Mouse (Mus musculus) forebrain, embryonic 15.5 days (tissue): Measurements from ENCODE around the gene Nfib. TPM values are rescaled to one million over a fixed set of nuclear protein-coding genes. Genes with fewer than 3 reads are reported as not detected.

Source experiments
- ATAC-seq: fragments of 200-750 bp; cut with Nextera tagmentation; replicated peaks from 2 replicates; pipeline ENCODE4 v1.8.0; 2017; ENCODE audit warnings: mild to moderate bottlenecking, moderate TSS enrichment, moderate library complexity
- H3K27ac ChIP-seq: fragments of 300-500 bp; sonication (generic); replicated peaks from 2 replicates; pipeline ENCODE4 v1.5.1; 2015; ENCODE audit warnings: mild to moderate bottlenecking, inconsistent platforms
- H3K27me3 ChIP-seq: fragments of 300-500 bp; sonication (generic); 2 replicates; pipeline ENCODE4 v1.6.1; 2015; ENCODE audit warnings: inconsistent platforms
- H3K36me3 ChIP-seq: fragments of 300-500 bp; sonication (generic); 2 replicates; pipeline ENCODE4 v1.6.1; 2015; ENCODE audit warnings: mild to moderate bottlenecking, inconsistent platforms
- H3K4me1 ChIP-seq: fragments of 300-500 bp; sonication (generic); 2 replicates; pipeline ENCODE4 v1.6.1; 2015; ENCODE audit warnings: inconsistent platforms
- H3K4me2 ChIP-seq: fragments of 300-500 bp; sonication (generic); replicated peaks from 2 replicates; pipeline ENCODE4 v1.6.1; 2015; ENCODE audit warnings: mild to moderate bottlenecking, inconsistent platforms
- H3K4me3 ChIP-seq: fragments of 300-500 bp; sonication (generic); 2 replicates; pipeline ENCODE4 v1.5.1; 2015; ENCODE audit warnings: mild to moderate bottlenecking, inconsistent platforms
- H3K9ac ChIP-seq: fragments of 300-500 bp; sonication (generic); replicated peaks from 2 replicates; pipeline ENCODE4 v1.6.1; 2015; ENCODE audit warnings: mild to moderate bottlenecking, inconsistent platforms
- H3K9me3 ChIP-seq: fragments of 300-500 bp; sonication (generic); 2 replicates; pipeline ENCODE4 v1.6.1; 2016; ENCODE audit warnings: inconsistent platforms
- WGBS: fragments of 180-500 bp; shearing (Covaris S2); methylation state at CpG from one replicate; pipeline ENCODE4 v1.1.7; 2015; ENCODE audit warnings: mixed read lengths; 5-methylcytosine and 5-hydroxymethylcytosine counted together
- polyA plus RNA-seq: library from polyadenylated mRNA; unstranded; fragments of >200 nt; fragmentation: Nextera tagmentation; extraction: Ambion mirVana; gene quantifications from 2 replicates; pipeline ENCODE4 v1.2.1, GENCODE M21; 2015

The Nfib gene
- polyA plus RNA-seq, 1 experiment from 2014 or later, result 282 TPM

- H3K9me3 ChIP-seq, result no peaks in the 10 kb centered on the region
- no peak overlapping the region for H3K4me3 ChIP-seq
- ATAC-seq, result no peak
- no peak overlapping the region for H3K9ac ChIP-seq
- H3K4me2 ChIP-seq, result no peak overlapping the region
- H3K27me3 ChIP-seq, result no peaks in the 10 kb centered on the region
- 0 out of 2 replicates have a peak overlapping the region, but pooled peaks have one; percentile 5 for H3K27ac ChIP-seq
- H3K36me3 ChIP-seq, result peaks cover 10% of the 10 kb centered on the region; the same call in 1 of the 2 replicates
- peaks cover 32% of the 10 kb centered on the region for H3K4me1 ChIP-seq
- WGBS, result 90% methylated on average over 3 of the region's 3 CpGs
Measured at GRCm38 (mm10) chr4:82333413-82333812, 372.1 kb downstream of the Nfib start.

GRCm38 (mm10) chr4:82330095-82330494 lies 375.5 kb downstream of the Nfib start:
- ATAC-seq, result no peak
- Histone ChIP-seq H3K36me3 (peaks cover 17% of the 10 kb centered on the region; the same call in 1 of the 2 replicates), H3K27me3 (no peaks in the 10 kb centered on the region), H3K4me1 (peaks cover 33% of the 10 kb centered on the region), H3K4me3 (no peak overlapping the region), H3K9ac (no peak overlapping the region), H3K4me2 (no peak overlapping the region), H3K9me3 (no peaks in the 10 kb centered on the region), H3K27ac (no peak overlapping the region)
- 90% methylated on average over 4 of the region's 4 CpGs for WGBS

- H3K4me1 ChIP-seq, result peaks cover 31% of the 10 kb centered on the region
- H3K4me3 ChIP-seq, result no peak overlapping the region
- H3K27ac ChIP-seq, result no peak overlapping the region
- H3K9me3 ChIP-seq, result no peaks in the 10 kb centered on the region
- H3K36me3 ChIP-seq, result peaks cover 43% of the 10 kb centered on the region
- H3K27me3 ChIP-seq, result no peaks in the 10 kb centered on the region
- H3K9ac ChIP-seq, result no peak overlapping the region
- peak; percentile 60 for ATAC-seq
- H3K4me2 ChIP-seq, result no peak overlapping the region
- WGBS, result 14% methylated on average over 3 of the region's 3 CpGs
Measured at GRCm38 (mm10) chr4:82326140-82326529, 379.4 kb downstream of the Nfib start.

GRCm38 (mm10) chr4:82325409-82326139 lies 380.0 kb downstream of the Nfib start:
- 21% methylated on average over 6 of the region's 6 CpGs for WGBS
- Histone ChIP-seq H3K27ac (peak overlapping the region; percentile 68), H3K4me1 (peaks cover 27% of the 10 kb centered on the region), H3K9me3 (no peaks in the 10 kb centered on the region), H3K4me3 (no peak overlapping the region), H3K36me3 (peaks cover 45% of the 10 kb centered on the region), H3K27me3 (no peaks in the 10 kb centered on the region), H3K4me2 (no peak overlapping the region), H3K9ac (no peak overlapping the region)
- peak; percentile 55 for ATAC-seq

- Histone ChIP-seq H3K27ac (no peak overlapping the region), H3K9ac (no peak overlapping the region), H3K27me3 (no peaks in the 10 kb centered on the region), H3K4me1 (peaks cover 27% of the 10 kb centered on the region), H3K36me3 (peaks cover 45% of the 10 kb centered on the region), H3K9me3 (no peaks in the 10 kb centered on the region), H3K4me2 (no peak overlapping the region), H3K4me3 (no peak overlapping the region)
- ATAC-seq, result no peak
- 44% methylated on average over 3 of the region's 3 CpGs for WGBS
Measured at GRCm38 (mm10) chr4:82324977-82325376, 380.6 kb downstream of the Nfib start.

- peaks cover 57% of the 10 kb centered on the region for H3K36me3 ChIP-seq
- H3K4me2 ChIP-seq, result no peak overlapping the region
- H3K4me1 ChIP-seq, result peaks cover 12% of the 10 kb centered on the region
- no peaks in the 10 kb centered on the region for H3K9me3 ChIP-seq
- WGBS, result 79% methylated on average over 4 of the region's 4 CpGs
- H3K4me3 ChIP-seq, result no peak overlapping the region
- no peak overlapping the region for H3K27ac ChIP-seq
- no peaks in the 10 kb centered on the region for H3K27me3 ChIP-seq
- no peak for ATAC-seq
- no peak overlapping the region for H3K9ac ChIP-seq
Measured at GRCm38 (mm10) chr4:82321008-82321407, 384.5 kb downstream of the Nfib start.

- 85% methylated on average over 7 of the region's 7 CpGs for WGBS
- H3K27ac ChIP-seq, result peak overlapping the region; percentile 8; the same call in 1 of the 2 replicates
- H3K4me1 ChIP-seq, result 0 out of 2 replicates have a peak, but pooled peaks cover 2% of the 10 kb centered on the region
- ATAC-seq, result no peak
- H3K36me3 ChIP-seq, result peaks cover 65% of the 10 kb centered on the region
- no peak overlapping the region for H3K9ac ChIP-seq
- no peaks in the 10 kb centered on the region for H3K9me3 ChIP-seq
- no peaks in the 10 kb centered on the region for H3K27me3 ChIP-seq
- H3K4me3 ChIP-seq, result no peak overlapping the region
- no peak overlapping the region for H3K4me2 ChIP-seq
Measured at GRCm38 (mm10) chr4:82319388-82319787, 386.2 kb downstream of the Nfib start.

GRCm38 (mm10) chr4:82316168-82316567 lies 389.4 kb downstream of the Nfib start:
- Histone ChIP-seq H3K27ac (peak overlapping the region; percentile 17; the same call in 1 of the 2 replicates), H3K9me3 (no peaks in the 10 kb centered on the region), H3K4me1 (no peaks in the 10 kb centered on the region), H3K4me3 (no peak overlapping the region), H3K9ac (no peak overlapping the region), H3K27me3 (no peaks in the 10 kb centered on the region), H3K36me3 (peaks cover 42% of the 10 kb centered on the region), H3K4me2 (no peak overlapping the region)
- no peak for ATAC-seq
- 84% methylated on average over 6 of the region's 6 CpGs for WGBS

GRCm38 (mm10) chr4:82315710-82316109 lies 389.8 kb downstream of the Nfib start:
- Histone ChIP-seq H3K9me3 (no peaks in the 10 kb centered on the region), H3K27me3 (no peaks in the 10 kb centered on the region), H3K27ac (no peak overlapping the region), H3K4me2 (no peak overlapping the region), H3K9ac (no peak overlapping the region), H3K36me3 (peaks cover 38% of the 10 kb centered on the region), H3K4me1 (no peaks in the 10 kb centered on the region), H3K4me3 (no peak overlapping the region)
- ATAC-seq, result no peak
- WGBS, result 78% methylated on average over 2 of the region's 2 CpGs

GRCm38 (mm10) chr4:82310924-82311734 lies 394.4 kb downstream of the Nfib start:
- Histone ChIP-seq H3K27me3 (no peaks in the 10 kb centered on the region), H3K4me3 (no peak overlapping the region), H3K36me3 (peaks cover 22% of the 10 kb centered on the region), H3K9me3 (no peaks in the 10 kb centered on the region), H3K4me1 (peaks cover 8% of the 10 kb centered on the region), H3K27ac (no peak overlapping the region), H3K4me2 (no peak overlapping the region), H3K9ac (no peak overlapping the region)
- no peak for ATAC-seq
- 80% methylated on average over 11 of the region's 11 CpGs for WGBS

GRCm38 (mm10) chr4:82306045-82306444 lies 399.5 kb downstream of the Nfib start:
- Histone ChIP-seq H3K4me1 (peaks cover 46% of the 10 kb centered on the region), H3K9me3 (no peaks in the 10 kb centered on the region), H3K36me3 (peaks cover 11% of the 10 kb centered on the region), H3K9ac (no peak overlapping the region), H3K4me3 (no peak overlapping the region), H3K27ac (peak overlapping the region; percentile 91), H3K27me3 (no peaks in the 10 kb centered on the region), H3K4me2 (no peak overlapping the region)
- ATAC-seq, result no peak
- WGBS, result 68% methylated on average over 6 of the region's 6 CpGs

- WGBS, result 2% methylated on average over 17 of the region's 17 CpGs
Measured at GRCm38 (mm10) chr4:82304148-82304871, 401.2 kb downstream of the Nfib start.

More at GRCm38 (mm10) chr4:82304148-82304871, 401.2 kb downstream of the Nfib start:
- Histone ChIP-seq H3K9ac (no peak overlapping the region), H3K4me1 (peaks cover 51% of the 10 kb centered on the region), H3K27me3 (no peaks in the 10 kb centered on the region), H3K36me3 (peaks cover 10% of the 10 kb centered on the region), H3K9me3 (no peaks in the 10 kb centered on the region), H3K27ac (peak overlapping the region; percentile 91), H3K4me2 (peak overlapping the region; percentile 16), H3K4me3 (no peak overlapping the region)
- ATAC-seq, result peak; percentile 74
